Mouse (Mus musculus) kidney, adult 2 months (tissue): ENCODE results near the gene 6430550D23Rik. TPM values are rescaled to one million over a fixed set of nuclear protein-coding genes. Genes with fewer than 3 reads are reported as not detected.

ENCODE experiments used
- DNase-seq: peaks from one replicate; pipeline ENCODE4 v3.0.0; 2021
- H3K27ac ChIP-seq: fragments of 200-500 bp; 2 replicates; pipeline ENCODE4 v1.5.1; 2012; ENCODE audit warnings: low read depth, low read length, control low read depth, inconsistent platforms; ENCODE audit not compliant: insufficient read depth
- H3K27me3 ChIP-seq: fragments of 200-500 bp; replicated peaks from 2 replicates; pipeline ENCODE4 v1.6.1; 2012; ENCODE audit warnings: mild to moderate bottlenecking, moderate library complexity, low read length, inconsistent platforms; ENCODE audit not compliant: control insufficient read depth, insufficient read depth
- H3K36me3 ChIP-seq: fragments of 200-500 bp; 2 replicates; pipeline ENCODE4 v1.6.1; 2012; ENCODE audit warnings: mild to moderate bottlenecking, moderate library complexity, low read length, inconsistent platforms; ENCODE audit not compliant: control insufficient read depth, insufficient read depth
- H3K4me1 ChIP-seq: fragments of 200-500 bp; 2 replicates; pipeline ENCODE4 v1.6.1; 2011; ENCODE audit warnings: low read length; ENCODE audit not compliant: control insufficient read depth, insufficient read depth
- H3K4me3 ChIP-seq: fragments of 200-500 bp; 2 replicates; pipeline ENCODE4 v1.5.1; 2011; ENCODE audit warnings: mild to moderate bottlenecking, low read depth, low read length, control low read depth; ENCODE audit not compliant: insufficient read depth
- CTCF ChIP-seq: fragments of 200-500 bp; conservative IDR thresholded peaks from 2 replicates; pipeline ENCODE4 v1.5.1; 2011; ENCODE audit warnings: low read depth, mild to moderate bottlenecking, control low read depth, low read length, moderate library complexity, mixed read lengths; ENCODE audit not compliant: insufficient read depth, insufficient read length
- POLR2A ChIP-seq: fragments of 200-500 bp; IDR thresholded peaks from one replicate; pipeline ENCODE4 v1.6.1; 2011; ENCODE audit warnings: low read depth, low read length, control low read depth
- WGBS: fragments of 180-500 bp; shearing (Covaris S2); methylation state at CpG from one replicate; pipeline ENCODE4 v1.1.7; 2018; 5-methylcytosine and 5-hydroxymethylcytosine counted together
- polyA plus RNA-seq: library from polyadenylated mRNA; depleted of rRNA; stranded (reverse); fragments of >200 nt; gene quantifications from 2 replicates; pipeline ENCODE4 v1.2.3, GENCODE M21; 2012

6430550D23Rik gene
- polyA plus RNA-seq, 1 experiment, result 2.6 TPM

DNA sequence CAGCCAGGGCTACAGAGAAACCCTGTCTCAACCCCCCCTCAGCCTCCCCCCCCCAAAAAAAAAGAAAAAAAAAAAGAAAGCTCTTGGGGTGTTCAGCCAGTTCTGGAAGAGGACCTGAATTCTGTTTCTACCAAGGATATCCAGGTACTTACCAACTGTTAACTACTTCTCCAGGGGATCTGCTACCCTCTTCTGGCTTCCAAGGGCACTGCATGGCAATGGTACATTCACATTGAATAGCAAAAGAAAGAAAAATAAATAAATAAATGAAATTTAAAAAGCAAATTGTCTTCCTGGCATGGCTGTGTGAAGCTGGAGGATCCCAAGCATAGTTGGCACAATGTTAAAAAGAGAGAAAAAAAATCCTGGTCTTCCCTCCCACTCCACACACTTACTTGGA lies 55.8 kb downstream of the 6430550D23Rik start:
- Histone ChIP-seq H3K4me1 (no peaks in the 10 kb centered on the region), H3K27me3 (no peaks in the 10 kb centered on the region), H3K36me3 (no peaks in the 10 kb centered on the region), H3K4me3 (no peak overlapping the region), H3K27ac (no peak overlapping the region)
- TF ChIP-seq CTCF (0 out of 2 replicates have a peak, but pooled peaks have one; percentile 27), POLR2A (no peak)
- DNase-seq, result peak; percentile 84

DNA sequence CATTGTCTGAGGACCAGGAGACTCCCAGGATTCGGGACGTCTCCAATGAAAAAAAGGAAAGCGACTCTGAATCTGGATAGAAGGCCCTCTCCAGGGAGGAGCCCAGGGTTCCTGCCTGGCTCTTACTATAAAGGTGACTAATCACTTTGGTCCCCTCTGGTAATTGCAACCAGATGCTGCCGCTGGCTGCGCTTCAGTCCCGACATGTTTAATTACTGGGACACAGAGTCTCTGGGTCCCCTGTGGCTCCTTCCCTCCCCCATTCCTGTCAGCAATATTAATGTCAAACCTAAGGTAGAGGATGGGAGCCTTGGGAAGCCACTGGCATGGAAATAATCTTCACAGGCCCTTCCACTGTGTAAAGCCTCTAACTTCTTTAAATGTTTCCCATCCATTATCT lies 58.4 kb downstream of the 6430550D23Rik start:
- H3K4me3 ChIP-seq, result no peak overlapping the region
- no peak for DNase-seq
- TF ChIP-seq CTCF (no peak), POLR2A (no peak)

DNA sequence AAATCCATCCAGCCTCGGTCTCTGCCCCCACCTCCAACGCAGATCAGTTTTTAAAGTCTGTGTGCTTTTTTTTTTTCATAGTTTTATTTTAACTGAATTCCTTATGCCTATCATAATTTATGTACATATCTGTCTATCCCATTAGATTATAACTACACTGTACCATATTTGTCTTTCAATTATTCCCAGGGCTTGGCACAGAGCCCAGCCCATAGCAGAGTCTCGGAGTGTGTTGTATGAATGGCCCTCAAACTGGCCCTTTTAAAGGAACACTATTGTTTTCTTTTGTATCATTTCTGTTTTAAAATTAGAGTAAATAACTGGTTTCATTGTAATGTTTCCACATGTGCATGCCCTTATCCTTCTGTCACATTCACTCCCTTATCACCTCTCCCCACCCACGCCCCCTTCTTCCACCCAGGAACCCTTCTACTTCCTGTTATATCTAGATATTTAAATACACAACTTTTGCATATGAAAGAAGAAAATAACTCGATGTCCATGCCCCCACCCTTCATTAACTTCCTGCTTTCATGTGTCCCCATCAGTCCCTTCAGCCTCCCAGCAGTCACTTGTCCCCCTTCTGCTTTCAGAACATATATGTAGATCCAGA lies 60.3 kb downstream of the 6430550D23Rik start:
- no peaks in the 10 kb centered on the region for H3K4me1 ChIP-seq
- WGBS, result 46% methylated on average over 5 of the region's 5 CpGs
- DNase-seq, result no peak
- H3K4me3 ChIP-seq, result no peak overlapping the region
- no peaks in the 10 kb centered on the region for H3K36me3 ChIP-seq
- H3K27ac ChIP-seq, result no peak overlapping the region
- H3K27me3 ChIP-seq, result no peaks in the 10 kb centered on the region
- TF ChIP-seq POLR2A (no peak), CTCF (no peak)

More for the DNA sequence above, 58.4 kb downstream of the 6430550D23Rik start:
- no peaks in the 10 kb centered on the region for H3K27me3 ChIP-seq
- no peak overlapping the region for H3K27ac ChIP-seq
- no peaks in the 10 kb centered on the region for H3K4me1 ChIP-seq
- no peaks in the 10 kb centered on the region for H3K36me3 ChIP-seq
- WGBS, result 53% methylated on average over 6 of the region's 6 CpGs

DNA sequence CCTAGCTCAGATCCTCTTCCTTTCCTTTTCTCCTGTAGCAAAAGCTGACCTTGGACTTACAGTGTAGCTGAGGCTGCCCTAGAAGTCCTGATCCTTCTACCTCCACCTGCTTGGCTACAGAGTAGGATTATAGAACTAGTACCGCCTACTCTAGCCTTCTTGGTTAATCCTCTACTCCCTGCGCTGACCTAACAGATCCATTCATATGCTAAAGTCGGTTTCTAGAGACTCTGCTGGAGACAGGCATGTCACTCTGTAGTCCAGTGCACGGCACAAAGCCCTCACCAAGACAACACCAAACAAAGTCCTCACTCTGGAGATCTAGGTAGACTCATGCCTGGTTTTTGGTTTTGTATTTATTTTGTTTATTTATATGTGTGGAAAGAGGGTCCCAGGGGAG lies 61.3 kb downstream of the 6430550D23Rik start:
- no peak overlapping the region for H3K4me3 ChIP-seq
- H3K36me3 ChIP-seq, result no peaks in the 10 kb centered on the region
- H3K27me3 ChIP-seq, result no peaks in the 10 kb centered on the region
- H3K4me1 ChIP-seq, result no peaks in the 10 kb centered on the region
- DNase-seq, result no peak
- WGBS, result 41% methylated on average over 4 of the region's 4 CpGs
- TF ChIP-seq CTCF (no peak), POLR2A (no peak)
- no peak overlapping the region for H3K27ac ChIP-seq

DNA sequence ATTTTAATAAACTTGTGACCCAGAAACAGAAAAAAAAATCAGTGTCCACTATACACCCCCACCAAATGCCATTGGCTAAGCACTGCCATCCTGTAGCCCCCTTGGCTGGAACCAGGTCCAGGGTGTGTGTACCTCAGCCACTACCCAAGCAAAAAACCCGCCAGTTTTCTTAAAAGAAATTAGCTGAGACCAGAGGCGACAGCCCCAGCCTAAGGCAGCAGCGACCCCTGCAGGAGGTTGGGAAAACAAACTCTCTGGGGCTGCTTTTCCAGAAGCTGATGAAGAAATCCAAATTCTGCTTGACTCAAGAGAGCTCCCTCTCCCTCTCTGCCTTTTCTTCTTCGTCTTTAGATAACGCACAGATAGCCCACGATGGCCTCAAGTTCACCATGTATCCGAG lies 61.7 kb downstream of the 6430550D23Rik start:
- H3K4me1 ChIP-seq, result no peaks in the 10 kb centered on the region
- H3K4me3 ChIP-seq, result no peak overlapping the region
- WGBS, result 6% methylated on average over 7 of the region's 7 CpGs
- peak; percentile 55 for DNase-seq
- H3K36me3 ChIP-seq, result no peaks in the 10 kb centered on the region
- H3K27ac ChIP-seq, result no peak overlapping the region
- no peaks in the 10 kb centered on the region for H3K27me3 ChIP-seq
- TF ChIP-seq POLR2A (no peak), CTCF (peak; percentile 81)

DNA sequence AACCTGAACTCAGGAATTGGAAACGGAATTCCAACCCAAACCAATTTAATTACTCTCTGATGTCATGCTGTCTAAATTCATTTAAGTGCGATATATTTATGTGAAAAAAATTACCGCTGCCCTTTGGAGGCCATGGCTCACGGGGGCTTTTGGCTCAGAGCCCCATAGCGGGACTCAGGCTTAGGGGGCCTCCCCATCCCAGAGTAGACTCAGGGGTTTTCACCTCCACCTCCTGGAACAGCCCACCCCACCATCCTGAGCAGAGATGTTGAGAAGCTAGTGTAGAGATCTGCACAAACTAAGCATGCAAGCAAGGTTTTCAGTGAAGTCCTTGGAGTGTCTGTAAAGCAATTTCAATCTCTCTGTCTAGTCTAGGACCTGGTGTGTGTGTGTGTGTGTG lies 62.2 kb downstream of the 6430550D23Rik start:
- H3K27me3 ChIP-seq, result no peaks in the 10 kb centered on the region
- DNase-seq, result no peak
- no peaks in the 10 kb centered on the region for H3K36me3 ChIP-seq
- no peaks in the 10 kb centered on the region for H3K4me1 ChIP-seq
- no peak overlapping the region for H3K4me3 ChIP-seq
- no peak overlapping the region for H3K27ac ChIP-seq
- TF ChIP-seq CTCF (no peak), POLR2A (no peak)
- WGBS, result 68% methylated on average over 5 of the region's 5 CpGs

DNA sequence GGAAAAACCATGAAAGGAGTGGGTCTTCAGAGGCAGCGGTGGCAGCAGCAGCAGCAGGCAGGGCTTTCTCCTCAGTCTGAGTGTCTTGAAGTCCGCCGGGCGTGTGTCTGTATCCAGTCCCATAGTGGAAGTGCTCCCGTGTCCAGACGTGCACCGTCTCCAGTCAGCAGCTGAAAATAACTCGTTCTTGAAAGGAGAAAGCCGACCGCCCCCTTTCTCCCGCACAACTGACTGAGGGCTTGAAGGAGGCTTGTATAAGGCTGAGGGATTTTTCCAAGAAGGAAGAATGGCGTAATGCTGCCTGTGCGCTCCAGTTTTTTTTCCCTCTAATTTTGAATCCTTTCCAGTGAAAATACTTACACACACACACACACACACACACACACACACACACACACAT lies 62.7 kb downstream of the 6430550D23Rik start, which contains the start of gene Gdf5:
Gdf5 (minus strand) TSS at position 244 of the 400 bp plus-strand sequence.
- no peak within 1 kb of the TSS for H3K4me3 ChIP-seq
- WGBS, result 52% methylated on average over 13 of the region's 13 CpGs

More for the DNA sequence above, 62.7 kb downstream of the 6430550D23Rik start, which contains the start of gene Gdf5:
- TF ChIP-seq POLR2A, result no peak
- TF ChIP-seq CTCF, result no peak
- DNase-seq, result no peak
- Histone ChIP-seq H3K36me3 (no peaks in the 10 kb centered on the region), H3K27ac (no peak within 1 kb of the TSS), H3K4me1 (no peaks in the 10 kb centered on the region), H3K27me3 (no peaks in the 10 kb centered on the region)
